Mouse (Mus musculus) MEL (cell line): ENCODE measurements around the gene Zkscan5. TPM values are rescaled to one million over a fixed set of nuclear protein-coding genes. Genes with fewer than 3 reads are reported as not detected.
A peak's percentile ranks its signal among the peaks of the same experiment; 100 is the strongest.

ENCODE experiments used
- DNase-seq: peaks from one replicate; pipeline ENCODE4 v3.0.0; 2011; ENCODE audit warnings: low read depth, low spot score
- H3K27ac ChIP-seq: 2 replicates; pipeline ENCODE4 v1.5.1; 2012; ENCODE audit warnings: low read depth, mild to moderate bottlenecking, control low read depth, low read length, moderate library complexity; ENCODE audit not compliant: control insufficient read depth
- H3K27me3 ChIP-seq, 2 experiments: fragments of 150-350 bp in 1 of 2; sonication (generic) in 1 of 2; 2 replicates each; pipeline ENCODE4 v1.6.1; 2012; ENCODE audit warnings: low read length in 2 of 2, mild to moderate bottlenecking in 2 of 2, improper control_type of control experiment in 1 of 2, moderate library complexity in 1 of 2; ENCODE audit not compliant: insufficient read depth in 2 of 2, control insufficient read depth in 1 of 2
- H3K36me3 ChIP-seq, 2 experiments: 2 replicates each; pipeline ENCODE4 v1.6.1; 2012 to 2014; ENCODE audit warnings: low read length in 2 of 2, improper control_type of control experiment in 1 of 2, inconsistent platforms in 1 of 2, mild to moderate bottlenecking in 1 of 2; ENCODE audit not compliant: insufficient read depth in 2 of 2, control insufficient read depth in 1 of 2
- H3K4me1 ChIP-seq, 2 experiments: fragments of 150-350 bp in 1 of 2; sonication (generic) in 1 of 2; 2 replicates each; pipeline ENCODE4 v1.6.1; 2012; ENCODE audit warnings: low read length in 2 of 2, improper control_type of control experiment in 1 of 2, mild to moderate bottlenecking in 1 of 2; ENCODE audit not compliant: insufficient read depth in 2 of 2, control insufficient read depth in 1 of 2
- H3K4me3 ChIP-seq, 2 experiments: fragments of 150-350 bp in 1 of 2; sonication (generic) in 1 of 2; 2 replicates each; pipeline ENCODE4 v1.5.1; 2012; ENCODE audit warnings: low read depth in 2 of 2, low read length in 2 of 2, mild to moderate bottlenecking in 2 of 2, moderate library complexity in 2 of 2, control low read depth in 1 of 2, improper control_type of control experiment in 1 of 2; ENCODE audit not compliant: control insufficient read depth in 1 of 2, insufficient read depth in 1 of 2
- H3K79me2 ChIP-seq: 2 replicates; pipeline ENCODE4 v1.6.1; 2012; ENCODE audit warnings: mild to moderate bottlenecking, low read length, moderate library complexity; ENCODE audit not compliant: control insufficient read depth, poor library complexity, insufficient read depth
- H3K9ac ChIP-seq: 2 replicates; pipeline ENCODE4 v1.6.1; 2012; ENCODE audit warnings: low read depth, mild to moderate bottlenecking, control low read depth, low read length, moderate library complexity; ENCODE audit not compliant: control insufficient read depth, poor library complexity, severe bottlenecking
- H3K9me3 ChIP-seq: fragments of 150-350 bp; sonication (generic); replicated peaks from 2 replicates; pipeline ENCODE4 v1.6.1; 2012; ENCODE audit warnings: mild to moderate bottlenecking, low read length, improper control_type of control experiment, moderate library complexity; ENCODE audit not compliant: insufficient read depth
- BHLHE40 ChIP-seq: IDR thresholded peaks from 2 replicates; pipeline ENCODE4 v1.6.1; 2012; ENCODE audit warnings: low read depth, mild to moderate bottlenecking, inconsistent platforms, low read length, improper control_type of control experiment, borderline replicate concordance
- CHD2 ChIP-seq: IDR thresholded peaks from 2 replicates; pipeline ENCODE4 v1.6.1; 2011; ENCODE audit warnings: low read length, improper control_type of control experiment
- CTCF ChIP-seq, 3 experiments: IDR thresholded peaks in 2 of 3; conservative IDR thresholded peaks in 1 of 3; 2 replicates each; pipeline ENCODE4 v1.5.1; 2011 to 2012; ENCODE audit warnings: low read length in 3 of 3, low read depth in 2 of 3, mild to moderate bottlenecking in 2 of 3, improper control_type of control experiment in 1 of 3, inconsistent platforms in 1 of 3, mixed read lengths in 1 of 3, moderate library complexity in 1 of 3; ENCODE audit not compliant: control insufficient read depth in 1 of 3, insufficient read depth in 1 of 3, poor library complexity in 1 of 3, severe bottlenecking in 1 of 3
- EP300 ChIP-seq, 2 experiments: IDR thresholded peaks; 2 replicates each; pipeline ENCODE4 v1.6.1; 2011; ENCODE audit warnings: improper control_type of control experiment in 2 of 2, low read length in 2 of 2, low read depth in 1 of 2, mild to moderate bottlenecking in 1 of 2
- ETS1 ChIP-seq: IDR thresholded peaks from 2 replicates; pipeline ENCODE4 v1.6.1; 2012; ENCODE audit warnings: low read depth, mild to moderate bottlenecking, inconsistent platforms, low read length, improper control_type of control experiment, moderate library complexity
- GABPA ChIP-seq: IDR thresholded peaks from 2 replicates; pipeline ENCODE4 v1.6.1; 2012; ENCODE audit warnings: low read depth, mild to moderate bottlenecking, inconsistent platforms, low read length, improper control_type of control experiment, moderate library complexity
- GATA1 ChIP-seq: IDR thresholded peaks from 2 replicates; pipeline ENCODE4 v1.6.1; 2011; ENCODE audit warnings: low read depth, low read length, improper control_type of control experiment
- JUND ChIP-seq: IDR thresholded peaks from 2 replicates; pipeline ENCODE4 v1.6.1; 2011; ENCODE audit warnings: low read depth, mild to moderate bottlenecking, improper control_type of control experiment, low read length
- KAT2A ChIP-seq: conservative IDR thresholded peaks from 2 replicates; pipeline ENCODE4 v1.6.1; 2012; ENCODE audit warnings: low read depth, low read length, improper control_type of control experiment, inconsistent platforms
- MAX ChIP-seq: IDR thresholded peaks from 2 replicates; pipeline ENCODE4 v1.6.1; 2011; ENCODE audit warnings: low read length, improper control_type of control experiment
- MAZ ChIP-seq: IDR thresholded peaks from 2 replicates; pipeline ENCODE4 v1.6.1; 2012; ENCODE audit warnings: low read depth, mild to moderate bottlenecking, inconsistent platforms, low read length, improper control_type of control experiment
- MXI1 ChIP-seq: IDR thresholded peaks from 2 replicates; pipeline ENCODE4 v1.6.1; 2011; ENCODE audit warnings: mild to moderate bottlenecking, low read depth, low read length, improper control_type of control experiment
- MYB ChIP-seq: IDR thresholded peaks from 2 replicates; pipeline ENCODE4 v1.6.1; 2011; ENCODE audit warnings: mild to moderate bottlenecking, low read depth, low read length, improper control_type of control experiment
- MYC ChIP-seq: IDR thresholded peaks from 2 replicates; pipeline ENCODE4 v1.6.1; 2011; ENCODE audit warnings: low read depth, mild to moderate bottlenecking, low read length, improper control_type of control experiment, moderate library complexity
- NRF1 ChIP-seq: IDR thresholded peaks from 2 replicates; pipeline ENCODE4 v1.6.1; 2014; ENCODE audit warnings: low read depth, mild to moderate bottlenecking, inconsistent platforms, low read length, improper control_type of control experiment, moderate library complexity; ENCODE audit not compliant: poor library complexity, insufficient read depth, severe bottlenecking
- POLR2A ChIP-seq, 2 experiments: IDR thresholded peaks; 2 replicates each; pipeline ENCODE4 v1.6.1; 2011 to 2012; ENCODE audit warnings: low read length in 2 of 2, mild to moderate bottlenecking in 2 of 2, control low read depth in 1 of 2, improper control_type of control experiment in 1 of 2, low read depth in 1 of 2, moderate library complexity in 1 of 2; ENCODE audit not compliant: control insufficient read depth in 1 of 2, insufficient read depth in 1 of 2, poor library complexity in 1 of 2
- POLR2AphosphoS2 ChIP-seq: IDR thresholded peaks from 2 replicates; pipeline ENCODE4 v1.6.1; 2011; ENCODE audit warnings: low read length, improper control_type of control experiment
- POLR2AphosphoS5 ChIP-seq: IDR thresholded peaks from 2 replicates; pipeline ENCODE4 v1.6.1; 2012; ENCODE audit warnings: low read depth, borderline replicate concordance, mild to moderate bottlenecking, inconsistent platforms, low read length, moderate library complexity, mixed read lengths
- RCOR1 ChIP-seq: IDR thresholded peaks from 2 replicates; pipeline ENCODE4 v1.6.1; 2012; ENCODE audit warnings: low read depth, mild to moderate bottlenecking, inconsistent platforms, low read length, improper control_type of control experiment
- SIN3A ChIP-seq: IDR thresholded peaks from 2 replicates; pipeline ENCODE4 v1.6.1; 2012; ENCODE audit warnings: low read length, improper control_type of control experiment, inconsistent platforms
- SMC3 ChIP-seq: IDR thresholded peaks from 2 replicates; pipeline ENCODE4 v1.6.1; 2011; ENCODE audit warnings: low read depth, low read length, improper control_type of control experiment
- TBP ChIP-seq: IDR thresholded peaks from 2 replicates; pipeline ENCODE4 v1.8.0; 2011; ENCODE audit warnings: low read depth, low read length, improper control_type of control experiment
- TCF12 ChIP-seq: IDR thresholded peaks from 2 replicates; pipeline ENCODE4 v1.6.1; 2014; ENCODE audit warnings: low read depth, mild to moderate bottlenecking, inconsistent platforms, low read length, improper control_type of control experiment, moderate library complexity
- USF1 ChIP-seq: IDR thresholded peaks from 2 replicates; pipeline ENCODE4 v1.6.1; 2014; ENCODE audit warnings: low read depth, mild to moderate bottlenecking, inconsistent platforms, low read length, improper control_type of control experiment, moderate library complexity
- USF2 ChIP-seq, 2 experiments: IDR thresholded peaks; 2 replicates each; pipeline ENCODE4 v1.6.1; 2011 to 2012; ENCODE audit warnings: improper control_type of control experiment in 2 of 2, low read length in 2 of 2, borderline replicate concordance in 1 of 2, inconsistent platforms in 1 of 2, low read depth in 1 of 2, mild to moderate bottlenecking in 1 of 2; ENCODE audit not compliant: insufficient read depth in 1 of 2
- ZC3H11A ChIP-seq: IDR thresholded peaks from 2 replicates; pipeline ENCODE4 v1.6.1; 2012; ENCODE audit warnings: low read depth, mild to moderate bottlenecking, inconsistent platforms, low read length, improper control_type of control experiment
- ZKSCAN1 ChIP-seq: IDR thresholded peaks from 2 replicates; pipeline ENCODE4 v1.6.1; 2012; ENCODE audit warnings: low read depth, mild to moderate bottlenecking, inconsistent platforms, low read length, improper control_type of control experiment, moderate library complexity
- ZMIZ1 ChIP-seq: IDR thresholded peaks from 2 replicates; pipeline ENCODE4 v1.6.1; 2012; ENCODE audit warnings: low read depth, mild to moderate bottlenecking, inconsistent platforms, low read length, improper control_type of control experiment, moderate library complexity
- polyA plus RNA-seq, 2 experiments: library from polyadenylated mRNA; stranded (reverse) in 1 of 2; unstranded in 1 of 2; fragments of >175 nt in 1 of 2; fragments of >200 nt in 1 of 2; gene quantifications; 2 replicates each; pipeline versions ENCODE4 v1.2.1 to v1.2.4; 2012; ENCODE audit warnings: low replicate concordance in 2 of 2, low read depth in 1 of 2; ENCODE audit not compliant: insufficient read length in 2 of 2, insufficient read depth in 1 of 2, missing spikeins in 1 of 2
- total RNA-seq: library from RNA; depleted of rRNA; stranded (reverse); fragments of 300-350 nt; gene quantifications from 2 replicates; pipeline ENCODE4 v1.2.3, GENCODE M21; 2012

The Zkscan5 gene
- total and polyA plus RNA-seq, 3 experiments = 8.7 to 9.8 TPM; not detected in 1

- Histone ChIP-seq H3K9me3 (no peaks in the 10 kb centered on the region), H3K9ac (peak overlapping the region; percentile 72), H3K27me3 (no peaks in the 10 kb centered on the region), H3K79me2 (no peaks in the 10 kb centered on the region; the same call in 1 of the 2 replicates), H3K27ac (peak overlapping the region; percentile 98), H3K4me1 (peaks cover 3 to 14% of the 10 kb centered on the region in 2 experiments; a peak in 2 of 4 replicates), H3K36me3 (peaks cover 0 to 3% of the 10 kb centered on the region in 2 experiments; a peak in 3 of 4 replicates), H3K4me3 (peak overlapping the region; percentile 64 to 76)
- TF ChIP-seq GABPA = no peak
- 0 out of 2 replicates have a peak, but pooled peaks have one; percentile 11 for TF ChIP-seq JUND
- no peak for TF ChIP-seq SMC3
- TF ChIP-seq EP300 (IDR thresholded peaks at IDR 0.05; ENCODE audit: low read depth in 1 of 2, low read length in 2 of 2) = peak; percentile 76 to 88
- TF ChIP-seq SIN3A = no peak
- peak; percentile 24 for TF ChIP-seq RCOR1
- peak; percentile 66; the same call in 1 of the 2 replicates for TF ChIP-seq MYB
- TF ChIP-seq CTCF (IDR thresholded peaks at IDR 0.05 in 2 of 3, conservative IDR thresholded peaks at IDR 0.05 in 1 of 3; ENCODE audit: control insufficient read depth in 1 of 3, insufficient read depth in 1 of 3, low read depth in 2 of 3, low read length in 3 of 3, poor library complexity in 1 of 3, severe bottlenecking in 1 of 3) = no peak
- peak; percentile 33; the same call in 1 of the 2 replicates for TF ChIP-seq MYC
- TF ChIP-seq POLR2A (IDR thresholded peaks at IDR 0.05; ENCODE audit: control insufficient read depth in 1 of 2, insufficient read depth in 1 of 2, low read depth in 1 of 2, low read length in 2 of 2, poor library complexity in 1 of 2) = 0 out of 4 replicates have a peak, but pooled peaks of 1 of the 2 experiments have one; percentile 33
- TF ChIP-seq MAX = peak; percentile 55
- peak; percentile 12; the same call in 1 of the 2 replicates for TF ChIP-seq POLR2AphosphoS2
- peak; percentile 86 for TF ChIP-seq ETS1
- peak; percentile 62; the same call in 1 of the 2 replicates for TF ChIP-seq TCF12
- peak; percentile 95 for TF ChIP-seq ZKSCAN1
- TF ChIP-seq ZMIZ1 = no peak
- TF ChIP-seq MXI1 = peak; percentile 10; the same call in 1 of the 2 replicates
- peak; percentile 15; the same call in 1 of the 2 replicates for TF ChIP-seq TBP
- peak; percentile 51; the same call in 1 of the 2 replicates for TF ChIP-seq GATA1
- DNase-seq = peak; percentile 88
These were observed 18.5 kb downstream of the Zkscan5 start for GRCm38 (mm10) chr5:145222840-145223239.

DNA sequence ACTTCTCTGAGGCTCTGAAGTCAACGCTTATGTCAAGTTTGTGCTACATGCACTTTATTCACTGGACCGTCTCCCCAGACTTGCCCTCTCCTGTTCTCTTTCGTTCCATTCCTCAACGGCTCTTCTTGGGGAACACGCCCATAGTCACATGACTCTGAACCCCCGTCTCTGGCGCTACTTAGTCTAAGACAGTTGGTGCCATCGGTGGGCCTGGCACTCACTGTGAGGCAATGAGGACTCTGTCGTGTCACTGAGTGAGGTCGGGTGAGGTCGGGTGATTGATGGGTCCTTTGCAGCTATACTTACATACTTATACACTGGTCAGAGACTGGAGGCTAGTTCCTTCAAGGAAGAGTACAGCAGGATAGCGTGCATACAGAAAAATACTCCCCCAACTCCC, 19.0 kb downstream of the Zkscan5 start:
- H3K27ac ChIP-seq = peak overlapping the region; percentile 98
- H3K79me2 ChIP-seq = no peaks in the 10 kb centered on the region; the same call in 1 of the 2 replicates
- peaks cover 0 to 3% of the 10 kb centered on the region in 2 experiments; a peak in 3 of 4 replicates for H3K36me3 ChIP-seq
- peak overlapping the region; percentile 72 for H3K9ac ChIP-seq
- no peaks in the 10 kb centered on the region for H3K27me3 ChIP-seq
- H3K4me1 ChIP-seq = peaks cover 3 to 16% of the 10 kb centered on the region in 2 experiments; a peak in 3 of 4 replicates
- H3K4me3 ChIP-seq = peak overlapping the region; percentile 64 to 76
- no peaks in the 10 kb centered on the region for H3K9me3 ChIP-seq
- DNase-seq = peak; percentile 91
- TF ChIP-seq ZKSCAN1 (0 out of 2 replicates have a peak, but pooled peaks have one; percentile 58), CTCF (IDR thresholded peaks at IDR 0.05 in 2 of 3, conservative IDR thresholded peaks at IDR 0.05 in 1 of 3; ENCODE audit: control insufficient read depth in 1 of 3, insufficient read depth in 1 of 3, low read depth in 2 of 3, low read length in 3 of 3, poor library complexity in 1 of 3, severe bottlenecking in 1 of 3) (no peak), MAX (peak; percentile 66; the same call in 1 of the 2 replicates), MAZ (no peak), POLR2AphosphoS5 (peak; percentile 85; the same call in 1 of the 2 replicates), USF1 (peak; percentile 96), RCOR1 (no peak; the same call in 1 of the 2 replicates), SMC3 (no peak), CHD2 (peak; percentile 23), ZMIZ1 (peak; percentile 91), USF2 (IDR thresholded peaks at IDR 0.05; ENCODE audit: borderline replicate concordance in 1 of 2, insufficient read depth in 1 of 2, low read depth in 1 of 2, low read length in 2 of 2) (peak in 1 of 2 experiments; percentile 62; a peak in 2 of 4 replicates), ZC3H11A (no peak), NRF1 (0 out of 2 replicates have a peak, but pooled peaks have one; percentile 17), POLR2AphosphoS2 (peak; percentile 75), GABPA (no peak), KAT2A (0 out of 2 replicates have a peak, but pooled peaks have one; percentile 41), BHLHE40 (peak; percentile 72; the same call in 1 of the 2 replicates), TBP (no peak; the same call in 1 of the 2 replicates)
